Mouse (Mus musculus) effector memory CD4-positive, alpha-beta T cell, adult 5 months (primary cell): Measurements from ENCODE around the gene Bcl11a. TPM values are rescaled to one million over a fixed set of nuclear protein-coding genes. Genes with fewer than 3 reads are reported as not detected.

Experiments
- polyA plus RNA-seq: library from polyadenylated mRNA; unstranded; fragments of 100-300 nt; shearing (Covaris generic); gene quantifications from one replicate; pipeline ENCODE4 v1.2.1, GENCODE M21; 2017

The Bcl11a gene
- polyA plus RNA-seq, result not detected

GRCm38 (mm10) chr11:24077795-24078705 lies at the start of gene Bcl11a:
Gene Bcl11a, plus strand, starts transcription at chr11:24078056.

GRCm38 (mm10) chr11:24074634-24075104 lies 3.2 kb upstream of the Bcl11a start, which contains the start of gene A830031A19Rik:
Gene A830031A19Rik, minus strand, starts transcription at chr11:24075054.

Other genes with a start within 250 kb of the Bcl11a start
- gene Papolg, start 182.8 kb upstream of the Bcl11a start, polyA plus RNA-seq, result 35.7 TPM
- not detected for gene A830031A19Rik, start 3.0 kb upstream of the Bcl11a start, polyA plus RNA-seq